Mouse (Mus musculus) MEL (cell line): ENCODE measurements around the gene Cntfr.
"Not testable (repeated sequence)": the region's sequence is repeated elsewhere in the genome, so short reads cannot be mapped to it uniquely, and the experiment has no call there.

ENCODE experiments used
- CHD1 ChIP-seq: IDR thresholded peaks from 2 replicates; pipeline ENCODE4 v1.6.1; 2012; ENCODE audit warnings: low read depth, mild to moderate bottlenecking, inconsistent platforms, low read length, improper control_type of control experiment
- CTCF ChIP-seq, 3 experiments: IDR thresholded peaks in 2 of 3; conservative IDR thresholded peaks in 1 of 3; 2 replicates each; pipeline ENCODE4 v1.5.1; 2011 to 2012; ENCODE audit warnings: low read length in 3 of 3, low read depth in 2 of 3, mild to moderate bottlenecking in 2 of 3, improper control_type of control experiment in 1 of 3, inconsistent platforms in 1 of 3, mixed read lengths in 1 of 3, moderate library complexity in 1 of 3; ENCODE audit not compliant: control insufficient read depth in 1 of 3, insufficient read depth in 1 of 3, poor library complexity in 1 of 3, severe bottlenecking in 1 of 3
- EP300 ChIP-seq, 2 experiments: IDR thresholded peaks; 2 replicates each; pipeline ENCODE4 v1.6.1; 2011; ENCODE audit warnings: improper control_type of control experiment in 2 of 2, low read length in 2 of 2, low read depth in 1 of 2, mild to moderate bottlenecking in 1 of 2
- GATA1 ChIP-seq: IDR thresholded peaks from 2 replicates; pipeline ENCODE4 v1.6.1; 2011; ENCODE audit warnings: low read depth, low read length, improper control_type of control experiment
- HCFC1 ChIP-seq: IDR thresholded peaks from 2 replicates; pipeline ENCODE4 v1.6.1; 2012; ENCODE audit warnings: low read depth, mild to moderate bottlenecking, inconsistent platforms, low read length, improper control_type of control experiment, moderate library complexity
- MYB ChIP-seq: IDR thresholded peaks from 2 replicates; pipeline ENCODE4 v1.6.1; 2011; ENCODE audit warnings: mild to moderate bottlenecking, low read depth, low read length, improper control_type of control experiment
- POLR2A ChIP-seq, 2 experiments: IDR thresholded peaks; 2 replicates each; pipeline ENCODE4 v1.6.1; 2011 to 2012; ENCODE audit warnings: low read length in 2 of 2, mild to moderate bottlenecking in 2 of 2, control low read depth in 1 of 2, improper control_type of control experiment in 1 of 2, low read depth in 1 of 2, moderate library complexity in 1 of 2; ENCODE audit not compliant: control insufficient read depth in 1 of 2, insufficient read depth in 1 of 2, poor library complexity in 1 of 2
- POLR2AphosphoS2 ChIP-seq: IDR thresholded peaks from 2 replicates; pipeline ENCODE4 v1.6.1; 2011; ENCODE audit warnings: low read length, improper control_type of control experiment
- SIN3A ChIP-seq: IDR thresholded peaks from 2 replicates; pipeline ENCODE4 v1.6.1; 2012; ENCODE audit warnings: low read length, improper control_type of control experiment, inconsistent platforms
- USF1 ChIP-seq: IDR thresholded peaks from 2 replicates; pipeline ENCODE4 v1.6.1; 2014; ENCODE audit warnings: low read depth, mild to moderate bottlenecking, inconsistent platforms, low read length, improper control_type of control experiment, moderate library complexity
- ZNF384 ChIP-seq: IDR thresholded peaks from 2 replicates; pipeline ENCODE4 v1.6.1; 2012; ENCODE audit warnings: low read depth, mild to moderate bottlenecking, inconsistent platforms, low read length, improper control_type of control experiment

DNA sequence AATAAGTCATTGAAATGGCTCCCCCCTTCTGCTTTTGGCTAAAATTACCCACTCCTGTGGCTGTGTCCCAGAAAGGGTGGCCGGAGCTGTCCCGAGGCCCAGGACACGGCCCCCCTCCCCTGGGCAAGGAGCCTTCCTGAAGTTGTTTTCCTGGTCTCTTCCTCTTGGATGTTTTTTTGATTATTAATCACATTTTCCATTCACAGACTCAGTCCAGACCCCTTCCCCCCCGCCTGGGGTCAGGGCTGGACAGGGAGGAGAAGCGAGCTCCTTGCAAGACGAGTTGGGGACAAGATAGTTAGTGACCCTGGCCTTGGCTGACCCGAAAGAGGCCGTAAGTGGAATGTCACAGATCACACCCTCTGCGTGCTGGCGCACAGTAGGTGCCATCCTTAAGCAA is 2.9 kb upstream of the Cntfr start, which contains the start of gene Il11ra1:
- not testable (repeated sequence) for TF ChIP-seq USF1; POLR2A (IDR thresholded peaks at IDR 0.05; ENCODE audit: control insufficient read depth in 1 of 2, insufficient read depth in 1 of 2, low read depth in 1 of 2, low read length in 2 of 2, poor library complexity in 1 of 2); GATA1; ZNF384; POLR2AphosphoS2; CHD1; SIN3A; EP300 (IDR thresholded peaks at IDR 0.05; ENCODE audit: low read depth in 1 of 2, low read length in 2 of 2); HCFC1; MYB; CTCF (IDR thresholded peaks at IDR 0.05 in 2 of 3, conservative IDR thresholded peaks at IDR 0.05 in 1 of 3; ENCODE audit: control insufficient read depth in 1 of 3, insufficient read depth in 1 of 3, low read depth in 2 of 3, low read length in 3 of 3, poor library complexity in 1 of 3, severe bottlenecking in 1 of 3)
